Mouse (Mus musculus) hindbrain, embryonic 11.5 days (tissue): ENCODE results near the gene Akap6. TPM values are rescaled to one million over a fixed set of nuclear protein-coding genes. Genes with fewer than 3 reads are reported as not detected.

Source experiments
- ATAC-seq: fragments of 200-750 bp; cut with Nextera tagmentation; 2 replicates; pipeline ENCODE4 v1.8.0; 2017; ENCODE audit warnings: mild to moderate bottlenecking, moderate TSS enrichment, moderate library complexity; ENCODE audit not compliant: low FRiP score
- DNase-seq: peaks from one replicate; pipeline ENCODE4 v3.0.0-alpha.2; 2015; ENCODE audit warnings: low spot score
- H3K27ac ChIP-seq: fragments of 300-500 bp; sonication (generic); 2 replicates; pipeline ENCODE4 v1.5.1; 2014; ENCODE audit warnings: mild to moderate bottlenecking, low read depth, low read length
- H3K27me3 ChIP-seq: fragments of 300-500 bp; sonication (generic); 2 replicates; pipeline ENCODE4 v1.6.1; 2014; ENCODE audit warnings: mild to moderate bottlenecking, low read length, moderate library complexity, mixed read lengths; ENCODE audit not compliant: control insufficient read depth, insufficient read depth
- H3K36me3 ChIP-seq: fragments of 300-500 bp; sonication (generic); 2 replicates; pipeline ENCODE4 v1.6.1; 2014; ENCODE audit warnings: mild to moderate bottlenecking, low read length, moderate library complexity, mixed read lengths; ENCODE audit not compliant: control insufficient read depth, insufficient read depth
- H3K4me1 ChIP-seq: fragments of 300-500 bp; sonication (generic); replicated peaks from 2 replicates; pipeline ENCODE4 v1.6.1; 2014; ENCODE audit warnings: low read length, mixed read lengths; ENCODE audit not compliant: control insufficient read depth, insufficient read depth
- H3K4me2 ChIP-seq: fragments of 300-500 bp; sonication (generic); replicated peaks from 2 replicates; pipeline ENCODE4 v1.6.1; 2014; ENCODE audit warnings: mild to moderate bottlenecking, low read depth, low read length
- H3K4me3 ChIP-seq: fragments of 300-500 bp; sonication (generic); 2 replicates; pipeline ENCODE4 v1.5.1; 2014; ENCODE audit warnings: low read depth, low read length
- H3K9ac ChIP-seq: fragments of 300-500 bp; sonication (generic); 2 replicates; pipeline ENCODE4 v1.6.1; 2014; ENCODE audit warnings: low read depth, low read length
- H3K9me3 ChIP-seq: fragments of 300-500 bp; sonication (generic); 2 replicates; pipeline ENCODE4 v1.6.1; 2016; ENCODE audit warnings: low read length; ENCODE audit not compliant: control insufficient read depth
- WGBS: fragments of 180-500 bp; shearing (Covaris S2); extraction: QIAGEN DNeasy Blood & Tissue Kit; methylation state at CpG from one replicate; pipeline ENCODE4 v1.1.7; 2014; 5-methylcytosine and 5-hydroxymethylcytosine counted together
- polyA plus RNA-seq: library from polyadenylated mRNA; unstranded; fragments of >200 nt; fragmentation: Nextera tagmentation; extraction: Ambion mirVana; gene quantifications from 2 replicates; pipeline ENCODE4 v1.2.1, GENCODE M21; 2014

Akap6 gene
- polyA plus RNA-seq, 1 experiment from 2014 or later: 35.7 TPM

- Histone ChIP-seq H3K4me1 (no peaks in the 10 kb centered on the region), H3K27me3 (no peaks in the 10 kb centered on the region), H3K9me3 (no peaks in the 10 kb centered on the region), H3K36me3 (no peaks in the 10 kb centered on the region; the same call in 1 of the 2 replicates), H3K4me3 (no peak overlapping the region), H3K9ac (no peak overlapping the region), H3K27ac (no peak overlapping the region), H3K4me2 (no peak overlapping the region)
- WGBS: 69% methylated on average over 6 of the region's 6 CpGs
- no peak for ATAC-seq
- no peak for DNase-seq
These were observed 445.0 kb downstream of the Akap6 start for GRCm38 (mm10) chr12:53144122-53144695.

GRCm38 (mm10) chr12:53144760-53145159 is 445.6 kb downstream of the Akap6 start:
- no peak for DNase-seq
- H3K27me3 ChIP-seq: no peaks in the 10 kb centered on the region
- no peak overlapping the region for H3K4me3 ChIP-seq
- no peak overlapping the region for H3K27ac ChIP-seq
- WGBS: 98% methylated on average over 10 of the region's 10 CpGs
- no peak overlapping the region for H3K9ac ChIP-seq
- H3K9me3 ChIP-seq: no peaks in the 10 kb centered on the region
- H3K4me1 ChIP-seq: no peaks in the 10 kb centered on the region
- no peaks in the 10 kb centered on the region; the same call in 1 of the 2 replicates for H3K36me3 ChIP-seq
- no peak overlapping the region for H3K4me2 ChIP-seq
- ATAC-seq: no peak

- H3K27me3 ChIP-seq: no peaks in the 10 kb centered on the region
- 70% methylated on average over 4 of the region's 4 CpGs for WGBS
- H3K4me1 ChIP-seq: no peaks in the 10 kb centered on the region
- no peak overlapping the region for H3K27ac ChIP-seq
- ATAC-seq: no peak
- H3K36me3 ChIP-seq: no peaks in the 10 kb centered on the region; the same call in 1 of the 2 replicates
- H3K4me2 ChIP-seq: no peak overlapping the region
- no peak for DNase-seq
- no peaks in the 10 kb centered on the region for H3K9me3 ChIP-seq
- H3K4me3 ChIP-seq: no peak overlapping the region
- H3K9ac ChIP-seq: no peak overlapping the region
These were observed 446.3 kb downstream of the Akap6 start for GRCm38 (mm10) chr12:53145516-53145915.

- DNase-seq (no peak), ATAC-seq (no peak)
- Histone ChIP-seq H3K4me2 (no peak overlapping the region), H3K9ac (no peak overlapping the region), H3K4me3 (no peak overlapping the region), H3K36me3 (no peaks in the 10 kb centered on the region), H3K4me1 (no peaks in the 10 kb centered on the region), H3K27me3 (no peaks in the 10 kb centered on the region), H3K27ac (no peak overlapping the region), H3K9me3 (no peaks in the 10 kb centered on the region)
- WGBS: 73% methylated on average over 11 of the region's 11 CpGs
These were observed 447.4 kb downstream of the Akap6 start for GRCm38 (mm10) chr12:53146460-53147050.

GRCm38 (mm10) chr12:53147696-53148095 is 448.5 kb downstream of the Akap6 start:
- H3K36me3 ChIP-seq: no peaks in the 10 kb centered on the region
- H3K27ac ChIP-seq: no peak overlapping the region
- H3K4me3 ChIP-seq: no peak overlapping the region
- H3K9ac ChIP-seq: no peak overlapping the region
- ATAC-seq: no peak
- no peaks in the 10 kb centered on the region for H3K27me3 ChIP-seq
- no peaks in the 10 kb centered on the region for H3K4me1 ChIP-seq
- 87% methylated on average over 11 of the region's 11 CpGs for WGBS
- no peak for DNase-seq
- H3K9me3 ChIP-seq: no peaks in the 10 kb centered on the region
- no peak overlapping the region for H3K4me2 ChIP-seq

- no peaks in the 10 kb centered on the region for H3K9me3 ChIP-seq
- H3K4me1 ChIP-seq: no peaks in the 10 kb centered on the region
- ATAC-seq: no peak
- H3K4me3 ChIP-seq: no peak overlapping the region
- no peaks in the 10 kb centered on the region for H3K27me3 ChIP-seq
- H3K36me3 ChIP-seq: no peaks in the 10 kb centered on the region
- H3K4me2 ChIP-seq: no peak overlapping the region
- no peak overlapping the region for H3K27ac ChIP-seq
- DNase-seq: no peak
- H3K9ac ChIP-seq: no peak overlapping the region
- 89% methylated on average over 8 of the region's 8 CpGs for WGBS
These were observed 469.2 kb downstream of the Akap6 start for GRCm38 (mm10) chr12:53168189-53169003.

- no peak overlapping the region for H3K27ac ChIP-seq
- WGBS: 90% methylated on average over 7 of the region's 7 CpGs
- H3K36me3 ChIP-seq: no peaks in the 10 kb centered on the region
- no peak for ATAC-seq
- H3K4me1 ChIP-seq: no peaks in the 10 kb centered on the region
- no peak overlapping the region for H3K4me2 ChIP-seq
- no peaks in the 10 kb centered on the region for H3K9me3 ChIP-seq
- H3K4me3 ChIP-seq: no peak overlapping the region
- no peak for DNase-seq
- H3K9ac ChIP-seq: no peak overlapping the region
- no peaks in the 10 kb centered on the region for H3K27me3 ChIP-seq
These were observed 492.3 kb downstream of the Akap6 start for GRCm38 (mm10) chr12:53191435-53191834.

- H3K36me3 ChIP-seq: no peaks in the 10 kb centered on the region
- H3K9me3 ChIP-seq: no peaks in the 10 kb centered on the region
- DNase-seq (no peak), ATAC-seq (no peak)
- H3K9ac ChIP-seq: no peak overlapping the region
- 79% methylated on average over 5 of the region's 5 CpGs for WGBS
- no peaks in the 10 kb centered on the region for H3K4me1 ChIP-seq
- H3K4me2 ChIP-seq: no peak overlapping the region
- H3K27me3 ChIP-seq: no peaks in the 10 kb centered on the region
- no peak overlapping the region for H3K27ac ChIP-seq
- H3K4me3 ChIP-seq: no peak overlapping the region
These were observed 494.5 kb downstream of the Akap6 start for GRCm38 (mm10) chr12:53193664-53194063.
